Mouse (Mus musculus): ENCODE data around the gene Rictor.
"Not testable (repeated sequence)": the region's sequence is repeated elsewhere in the genome, so short reads cannot be mapped to it uniquely, and the experiment has no call there.

Gene Rictor

GRCm38 (mm10) chr15:6739180-6739579, 31.0 kb downstream of the Rictor start:
- DNase-seq, result no peak

DNA sequence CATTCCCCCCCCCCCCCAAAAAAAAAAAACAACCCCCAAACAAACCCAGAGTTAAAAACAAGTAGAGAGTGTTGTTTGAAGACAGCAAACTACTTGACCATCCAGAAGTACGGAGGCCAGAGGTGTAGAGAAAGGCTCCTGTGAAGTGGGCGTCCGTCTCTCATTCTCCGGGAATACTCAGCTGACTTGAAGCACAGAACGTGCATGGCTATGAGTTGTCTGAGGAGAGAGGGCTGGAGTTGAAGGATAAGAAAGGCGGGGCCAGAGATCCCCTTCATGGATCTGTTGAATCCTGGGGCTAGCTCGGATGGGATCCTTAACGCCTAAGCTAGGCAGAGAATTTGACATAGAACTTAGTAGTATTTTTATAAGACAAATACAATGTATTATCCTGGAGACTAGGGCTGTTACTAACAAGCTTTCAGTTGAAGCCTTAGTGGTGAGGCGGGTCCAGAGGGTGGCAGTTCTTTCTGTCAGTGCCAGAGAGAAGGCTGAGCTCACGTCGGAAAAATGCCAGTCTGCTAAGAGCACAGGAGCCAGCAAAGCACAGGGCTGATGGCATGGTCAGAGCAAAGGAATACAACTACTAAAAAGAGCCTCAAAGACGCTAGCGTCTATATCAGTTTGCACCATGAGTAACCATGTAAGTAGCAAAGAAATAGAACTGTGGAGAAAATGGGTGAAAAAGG, 34.3 kb downstream of the Rictor start:
- DNase-seq, result no peak

- no peak for DNase-seq
These were observed 35.5 kb downstream of the Rictor start for GRCm38 (mm10) chr15:6743723-6744122.

DNA sequence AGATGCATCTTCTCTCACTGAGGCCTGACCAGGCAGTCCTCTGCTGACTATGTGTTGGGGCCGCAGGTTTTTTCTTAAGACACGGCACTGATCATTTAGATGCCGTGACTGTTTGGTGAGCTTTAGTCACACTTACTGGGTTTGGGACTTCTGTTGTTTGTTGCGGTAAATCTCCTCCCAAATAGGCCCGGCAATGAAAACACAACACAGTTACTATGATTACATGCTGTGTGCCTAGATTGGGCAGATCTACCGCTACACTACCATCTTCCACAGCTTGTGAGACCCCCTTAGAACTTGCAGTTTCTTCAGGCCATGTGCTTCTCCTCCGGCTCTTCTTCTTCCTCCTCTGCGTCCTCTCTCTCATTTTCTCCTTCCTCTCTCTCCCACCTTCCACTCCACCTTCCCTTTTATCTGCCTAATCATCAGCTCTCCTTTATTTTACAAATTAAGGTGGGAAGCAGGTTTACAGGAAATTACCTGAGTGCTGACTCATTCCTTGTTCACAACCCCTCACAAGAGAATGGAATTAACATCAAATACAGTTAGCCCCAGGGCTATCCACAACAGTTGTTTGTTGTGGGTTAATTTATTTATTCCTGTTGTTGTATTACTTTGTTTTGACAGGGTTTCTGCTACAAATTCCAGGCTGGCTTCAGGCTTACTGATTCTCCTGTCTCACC, 38.3 kb downstream of the Rictor start:
- not testable (repeated sequence) for DNase-seq

DNA sequence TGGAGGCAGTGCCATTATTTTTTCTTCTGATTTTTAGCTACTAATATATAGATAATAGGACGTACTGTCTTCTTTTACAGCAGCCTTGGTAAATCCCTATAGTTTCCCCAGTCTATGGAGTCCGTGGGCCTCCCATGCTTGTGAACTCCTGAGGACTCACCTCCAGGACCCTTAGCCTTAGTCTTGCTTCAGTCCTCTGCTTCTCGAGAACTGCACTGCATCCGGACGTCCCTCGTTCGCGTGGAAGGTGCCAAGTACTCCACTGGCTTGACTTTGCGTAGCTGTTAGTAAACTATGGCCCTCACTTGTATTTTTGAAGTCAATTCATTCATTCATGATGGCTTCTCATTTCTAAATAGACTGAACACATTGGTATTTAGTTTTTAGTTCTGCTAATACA, 38.8 kb downstream of the Rictor start:
- no peak for DNase-seq

- DNase-seq, result no peak
These were observed 46.2 kb downstream of the Rictor start for GRCm38 (mm10) chr15:6754400-6754799.

DNA sequence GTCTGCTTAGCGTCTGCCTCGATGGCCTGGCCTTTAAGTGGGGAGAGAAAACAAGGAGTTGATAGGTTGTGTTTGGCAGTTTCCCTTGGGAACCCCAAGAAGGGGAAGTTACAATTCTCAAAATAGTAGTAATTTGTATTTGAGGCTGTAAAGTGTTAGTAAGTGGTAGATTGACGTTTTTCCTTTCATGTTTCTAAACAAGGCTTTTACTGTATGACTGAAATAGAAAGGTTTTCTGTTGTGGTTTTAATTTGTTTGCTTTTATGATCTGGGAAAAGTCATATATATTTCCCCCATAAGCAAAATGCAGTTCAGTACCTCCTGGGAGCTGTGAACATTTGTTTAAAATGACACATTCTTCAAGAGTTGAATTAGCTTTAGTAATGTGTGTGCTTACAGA, 64.1 kb downstream of the Rictor start:
- DNase-seq, result no peak

GRCm38 (mm10) chr15:6786212-6786611, 78.0 kb downstream of the Rictor start:
- no peak for DNase-seq

GRCm38 (mm10) chr15:6787236-6787635, 79.1 kb downstream of the Rictor start:
- DNase-seq, result no peak

DNA sequence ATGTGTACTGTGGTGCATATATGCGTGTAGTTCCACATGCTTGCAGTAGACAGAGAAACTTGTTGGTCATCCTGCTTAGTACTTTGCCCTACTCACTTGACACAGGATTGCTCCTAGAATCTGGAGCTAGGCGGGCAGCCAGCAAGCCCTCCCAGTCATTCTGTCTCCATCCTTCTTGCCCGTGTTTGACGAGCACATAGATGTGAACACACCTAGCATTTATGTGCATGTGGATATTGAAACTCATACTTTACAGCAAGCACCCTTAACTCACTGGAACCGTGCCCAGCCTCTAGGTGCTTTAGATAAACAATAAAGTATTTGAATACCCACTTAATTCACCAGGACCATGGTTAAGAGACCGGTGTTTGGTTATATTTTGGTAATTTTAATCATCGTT, 81.8 kb downstream of the Rictor start:
- DNase-seq, result no peak

- no peak for DNase-seq
These were observed 83.5 kb downstream of the Rictor start for GRCm38 (mm10) chr15:6791648-6792047.

DNA sequence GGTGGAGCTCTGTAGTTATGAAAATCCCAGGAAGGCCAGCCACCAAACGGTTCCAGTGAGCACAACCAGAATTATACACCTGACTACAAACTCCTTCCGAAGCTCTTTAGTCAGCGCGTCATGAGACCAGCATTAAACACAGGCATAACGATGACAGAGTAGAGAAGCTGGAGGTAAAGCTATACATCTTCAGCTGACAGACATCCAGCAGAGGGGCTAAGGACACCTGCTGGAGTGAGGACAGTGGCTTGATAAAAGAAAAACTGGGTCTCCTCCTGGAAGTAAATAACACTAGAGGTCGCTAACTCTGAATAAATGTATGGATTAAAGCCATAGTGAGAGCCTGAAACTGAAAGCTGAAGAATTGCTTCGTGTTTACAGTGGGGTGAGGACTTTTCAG, 84.7 kb downstream of the Rictor start:
- DNase-seq, result no peak

GRCm38 (mm10) chr15:6801212-6801611, 93.0 kb downstream of the Rictor start:
- DNase-seq, result not testable (repeated sequence)

DNA sequence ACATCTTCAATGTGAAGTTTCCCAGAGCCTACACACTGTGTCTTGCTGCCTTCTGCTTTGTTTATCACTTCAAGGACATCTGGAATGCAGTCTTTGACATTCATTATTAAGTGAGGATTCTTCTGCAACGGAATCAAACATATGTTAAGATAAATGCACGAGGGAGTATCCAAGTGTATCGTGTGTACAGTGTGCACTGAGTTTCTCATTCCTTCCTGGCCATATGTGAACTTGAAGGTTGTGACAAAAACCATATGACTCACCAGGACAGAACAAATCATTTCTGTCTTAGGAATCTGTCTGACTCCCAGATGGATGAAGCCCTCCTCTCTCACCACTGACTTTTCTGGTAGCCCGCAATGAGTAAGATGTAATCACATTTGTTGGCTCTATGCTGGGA, 107.6 kb downstream of the Rictor start:
- no peak for DNase-seq

DNA sequence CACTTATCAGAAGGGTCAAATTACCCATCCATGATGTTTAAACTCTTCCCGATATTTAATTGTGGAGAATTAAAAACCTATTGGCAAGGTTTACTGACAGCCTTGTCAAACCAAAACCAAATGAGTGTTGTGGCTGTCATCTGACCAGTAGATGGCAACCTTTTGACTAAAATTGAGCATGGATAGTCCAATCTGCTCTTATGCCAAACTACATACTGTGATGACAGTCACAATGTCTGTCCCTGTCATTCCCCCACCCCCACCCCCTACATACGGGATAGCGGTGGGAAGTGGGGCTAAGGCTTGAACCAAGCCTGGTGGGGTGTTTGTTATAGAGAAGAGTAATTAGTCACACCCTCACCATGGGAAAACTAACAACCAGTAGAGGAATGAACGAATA, 132.0 kb downstream of the Rictor start:
- DNase-seq, result no peak

GRCm38 (mm10) chr15:6849851-6850250, 141.7 kb downstream of the Rictor start:
- no peak for DNase-seq
